ENCODE assay signal across 18 mouse cellular contexts in the genomic region with DNA sequence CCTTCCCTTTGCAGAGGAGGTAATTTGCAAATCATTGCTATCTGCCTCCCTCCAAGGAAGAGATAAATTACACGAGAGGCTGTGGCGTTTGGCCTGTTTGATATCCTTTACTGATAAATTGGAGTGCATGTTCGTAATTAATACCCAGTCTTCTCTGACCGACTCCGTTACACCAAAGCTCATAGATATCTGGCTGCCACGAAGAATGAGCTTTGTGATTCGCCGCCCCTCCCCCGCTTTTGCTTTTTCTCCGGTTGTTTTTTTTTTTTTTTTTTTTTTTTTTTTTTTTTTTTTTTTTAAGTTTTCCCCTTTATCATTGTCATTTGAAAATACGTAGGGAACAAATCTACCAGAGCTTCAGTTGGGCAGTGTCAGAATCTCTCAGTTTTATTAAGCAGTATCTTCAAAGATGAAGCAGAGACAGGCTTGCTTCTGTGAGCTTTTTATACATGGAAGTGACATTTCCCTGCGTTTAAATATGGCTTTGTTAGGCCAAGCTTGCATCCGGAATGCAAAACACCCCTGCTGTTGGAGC.
DNase-seq lines count a peak whose midpoint lies in the region; ATAC-seq and TF ChIP-seq lines count a peak whose summit lies in the region.
"Had no signal": no experiment of that assay in that cellular context is flagged by ENCODE, and none has a peak within 500 bp of the region (broad histone marks: within the 10 kb centered on the region; RNA-seq: fewer than 3 reads in every experiment).

No protein-coding gene starts in this region.

- H3K4me2 ChIP-seq in kidney, embryonic 16.5 days (replicated peaks; ENCODE audit: low read depth, low read length): peak overlapping the region; percentile 27; the same call in 1 of the 2 replicates
- no peak overlapping the region for H3K4me2 ChIP-seq in midbrain, embryonic 15.5 days
- H3K4me2 ChIP-seq: forebrain, embryonic 15.5 days; liver, embryonic 12.5 days; neural tube, embryonic 13.5 days had no signal

- no peak overlapping the region for H3K27ac ChIP-seq in kidney, embryonic 16.5 days (ENCODE audit: low read length)
- H3K27ac ChIP-seq in kidney, adult 2 months (ENCODE audit: insufficient read depth, low read depth, low read length): no peak overlapping the region
- H3K27ac ChIP-seq in midbrain, embryonic 15.5 days: 0 out of 2 replicates have a peak overlapping the region, but pooled peaks have one; percentile 30
- H3K27ac ChIP-seq: forebrain, embryonic 15.5 days; heart, embryonic 10.5 days; liver, embryonic 12.5 days; neural tube, embryonic 13.5 days had no signal

- peaks cover 11% of the 10 kb centered on the region for H3K4me1 ChIP-seq in kidney, embryonic 16.5 days (ENCODE audit: insufficient read depth, low read length)
- no peaks in the 10 kb centered on the region for H3K4me1 ChIP-seq in kidney, adult 2 months (ENCODE audit: control insufficient read depth, insufficient read depth, low read length)
- peaks cover 13% of the 10 kb centered on the region for H3K4me1 ChIP-seq in midbrain, embryonic 15.5 days
- H3K4me1 ChIP-seq: liver, embryonic 12.5 days had no signal

- TF ChIP-seq CTCF in kidney, adult 2 months (conservative IDR thresholded peaks at IDR 0.05; ENCODE audit: insufficient read depth, insufficient read length, low read depth, low read length): no peak

- no peaks in the 10 kb centered on the region for H3K36me3 ChIP-seq in kidney, embryonic 16.5 days (ENCODE audit: insufficient read depth, low read length)
- no peaks in the 10 kb centered on the region for H3K36me3 ChIP-seq in kidney, adult 2 months (ENCODE audit: control insufficient read depth, insufficient read depth, low read length)
- no peaks in the 10 kb centered on the region for H3K36me3 ChIP-seq in midbrain, embryonic 15.5 days (replicated peaks)
- H3K36me3 ChIP-seq: forebrain, embryonic 15.5 days; heart, embryonic 10.5 days; liver, embryonic 12.5 days; neural tube, embryonic 13.5 days had no signal

- no peak for TF ChIP-seq POLR2A in kidney, adult 2 months (IDR thresholded peaks at IDR 0.05; ENCODE audit: low read depth, low read length)

- WGBS in kidney, embryonic 16.5 days: 18% methylated on average over 13 of the region's 13 CpGs
- WGBS in kidney, adult 2 months: 16% methylated on average over 13 of the region's 13 CpGs
- 21% methylated on average over 13 of the region's 13 CpGs for WGBS in midbrain, embryonic 15.5 days

- H3K4me3 ChIP-seq in kidney, embryonic 16.5 days (ENCODE audit: low read length): no peak overlapping the region
- no peak overlapping the region for H3K4me3 ChIP-seq in kidney, adult 2 months (ENCODE audit: insufficient read depth, low read depth, low read length)
- H3K4me3 ChIP-seq in midbrain, embryonic 15.5 days: no peak overlapping the region
- H3K4me3 ChIP-seq: forebrain, embryonic 15.5 days; heart, embryonic 10.5 days; liver, embryonic 12.5 days; neural tube, embryonic 13.5 days had no signal

- DNase-seq in embryo, embryonic 10 days (ENCODE audit: low spot score): peak; percentile 34
- DNase-seq in embryo, embryonic 9.5 days (ENCODE audit: extremely low spot score): no peak
- DNase-seq in kidney, adult 2 months: no peak
- peak; percentile 34 for DNase-seq in retina, postnatal 1 day
- DNase-seq in retina, embryonic 14.5 days (ENCODE audit: low spot score): no peak
- no peak for DNase-seq in layer of hippocampus, postnatal 36 days
- DNase-seq: gastrocnemius, postnatal 14 days; heart, postnatal 14 days; kidney, adult 9 months; thymus, adult 18-20 months had no signal

- no peak for ATAC-seq in kidney, embryonic 16.5 days (ENCODE audit: low FRiP score, low TSS enrichment)
- no peak for ATAC-seq in midbrain, embryonic 15.5 days (replicated peaks)
- ATAC-seq: forebrain, embryonic 15.5 days; liver, embryonic 12.5 days; lung, postnatal 0 days had no signal

- no peaks in the 10 kb centered on the region for H3K9me3 ChIP-seq in kidney, embryonic 16.5 days (ENCODE audit: low read length)
- H3K9me3 ChIP-seq in midbrain, embryonic 15.5 days: no peaks in the 10 kb centered on the region
- H3K9me3 ChIP-seq: forebrain, embryonic 15.5 days; heart, embryonic 10.5 days; liver, embryonic 12.5 days; neural tube, embryonic 13.5 days had no signal

- H3K27me3 ChIP-seq in kidney, embryonic 16.5 days (ENCODE audit: insufficient read depth, low read length): no peaks in the 10 kb centered on the region; the same call in 1 of the 2 replicates
- no peaks in the 10 kb centered on the region for H3K27me3 ChIP-seq in kidney, adult 2 months (replicated peaks; ENCODE audit: control insufficient read depth, insufficient read depth, low read length)
- no peaks in the 10 kb centered on the region for H3K27me3 ChIP-seq in midbrain, embryonic 15.5 days (replicated peaks)
- H3K27me3 ChIP-seq: CH12.LX; forebrain, embryonic 15.5 days; liver, embryonic 12.5 days; neural tube, embryonic 13.5 days had no signal

- no peak overlapping the region for H3K9ac ChIP-seq in kidney, embryonic 16.5 days (replicated peaks; ENCODE audit: low read length)
- H3K9ac ChIP-seq in midbrain, embryonic 15.5 days: no peak overlapping the region
- H3K9ac ChIP-seq: forebrain, embryonic 15.5 days; liver, embryonic 12.5 days; neural tube, embryonic 13.5 days had no signal

Comparison
In these comparisons a context has a peak if more than half of its experiments do, and no peak if none do; other contexts are left out.
1. DNase-seq: peak in embryo, embryonic 10 days (single experiment) and retina, postnatal 1 day (single experiment); none in embryo, embryonic 9.5 days (single experiment), kidney, adult 2 months (single experiment), retina, embryonic 14.5 days (single experiment) and layer of hippocampus, postnatal 36 days (0 of 2).